Mouse (Mus musculus): Measurements from ENCODE around the gene Appbp2. TPM values are rescaled to one million over a fixed set of nuclear protein-coding genes. Genes with fewer than 3 reads are reported as not detected.

Appbp2 gene
- total RNA-seq, 4 experiments from 2014 or later, result 47.3 to 52.9 (median 49.6) TPM

- DNase-seq (ENCODE audit: low spot score in 2 of 2), result no peak
These were observed 1.2 kb downstream of the Appbp2 start for GRCm38 (mm10) chr11:85233676-85234210.

- no peak for DNase-seq (ENCODE audit: low spot score in 2 of 2)
These were observed 11.7 kb downstream of the Appbp2 start for GRCm38 (mm10) chr11:85223248-85223647.

GRCm38 (mm10) chr11:85222561-85222960, 12.4 kb downstream of the Appbp2 start:
- no peak for DNase-seq (ENCODE audit: low spot score in 2 of 2)

GRCm38 (mm10) chr11:85219014-85219413, 15.9 kb downstream of the Appbp2 start:
- DNase-seq (ENCODE audit: low spot score in 2 of 2), result no peak

GRCm38 (mm10) chr11:85214679-85215078, 20.3 kb downstream of the Appbp2 start:
- DNase-seq (ENCODE audit: low spot score in 2 of 2), result no peak

- DNase-seq (ENCODE audit: low spot score in 2 of 2), result no peak
These were observed 21.7 kb downstream of the Appbp2 start for GRCm38 (mm10) chr11:85213215-85213614.

- no peak for DNase-seq (ENCODE audit: low spot score in 2 of 2)
These were observed 23.8 kb downstream of the Appbp2 start for GRCm38 (mm10) chr11:85211151-85211550.

- no peak for DNase-seq (ENCODE audit: low spot score in 2 of 2)
These were observed 28.7 kb downstream of the Appbp2 start for GRCm38 (mm10) chr11:85206231-85206630.

GRCm38 (mm10) chr11:85198906-85199305, 36.0 kb downstream of the Appbp2 start:
- DNase-seq (ENCODE audit: low spot score in 2 of 2), result no peak

GRCm38 (mm10) chr11:85196046-85196445, 38.9 kb downstream of the Appbp2 start:
- no peak for DNase-seq (ENCODE audit: low spot score in 2 of 2)

- DNase-seq (ENCODE audit: low spot score in 2 of 2), result no peak
These were observed 40.7 kb downstream of the Appbp2 start for GRCm38 (mm10) chr11:85194206-85194605.

- DNase-seq (ENCODE audit: low spot score in 2 of 2), result no peak
These were observed 44.2 kb downstream of the Appbp2 start for GRCm38 (mm10) chr11:85190741-85191140.

GRCm38 (mm10) chr11:85189110-85189509, 45.8 kb downstream of the Appbp2 start:
- DNase-seq (ENCODE audit: low spot score in 2 of 2), result no peak

- no peak for DNase-seq (ENCODE audit: low spot score in 2 of 2)
These were observed 50.1 kb downstream of the Appbp2 start for GRCm38 (mm10) chr11:85184839-85185238.

GRCm38 (mm10) chr11:85184082-85184481, 50.8 kb downstream of the Appbp2 start:
- peak in 1 of 2 experiments; percentile 13 for DNase-seq (ENCODE audit: low spot score in 2 of 2)

GRCm38 (mm10) chr11:85183284-85183779, 51.6 kb downstream of the Appbp2 start:
- no peak for DNase-seq (ENCODE audit: low spot score in 2 of 2)

GRCm38 (mm10) chr11:85182617-85183283, 52.2 kb downstream of the Appbp2 start:
- DNase-seq (ENCODE audit: low spot score in 2 of 2), result peak; percentile 57 to 58

GRCm38 (mm10) chr11:85178413-85178812, 56.5 kb downstream of the Appbp2 start:
- DNase-seq (ENCODE audit: low spot score in 2 of 2), result no peak

- no peak for DNase-seq (ENCODE audit: low spot score in 2 of 2)
These were observed 57.2 kb downstream of the Appbp2 start for GRCm38 (mm10) chr11:85177761-85178160.

- no peak for DNase-seq (ENCODE audit: low spot score in 2 of 2)
These were observed 59.0 kb downstream of the Appbp2 start for GRCm38 (mm10) chr11:85175941-85176340.

GRCm38 (mm10) chr11:85170833-85171232, 64.1 kb downstream of the Appbp2 start:
- no peak for DNase-seq (ENCODE audit: low spot score in 2 of 2)

GRCm38 (mm10) chr11:85170058-85170740, 64.7 kb downstream of the Appbp2 start, which contains the start of gene 1700125H20Rik:
Gene 1700125H20Rik, plus strand, starts transcription at chr11:85170404.
- DNase-seq (ENCODE audit: low spot score in 2 of 2), result peak; percentile 70 to 87

Data from layer of hippocampus, adult 8-10 months (tissue).